Mouse (Mus musculus) embryo, embryonic 10 days (tissue): ENCODE measurements at regions not wholly inside any gene's neighbourhood (a gene's known extent, or its start where the extent isn't known, plus 50 kb on each side); places are given as distances from the start of the nearest gene placed in this dataset.
A peak's percentile ranks its signal among the peaks of the same experiment; 100 is the strongest.

ENCODE experiments used
- DNase-seq: peaks from one replicate; pipeline ENCODE4 v3.0.0-alpha.2; 2015; ENCODE audit warnings: low spot score

DNA sequence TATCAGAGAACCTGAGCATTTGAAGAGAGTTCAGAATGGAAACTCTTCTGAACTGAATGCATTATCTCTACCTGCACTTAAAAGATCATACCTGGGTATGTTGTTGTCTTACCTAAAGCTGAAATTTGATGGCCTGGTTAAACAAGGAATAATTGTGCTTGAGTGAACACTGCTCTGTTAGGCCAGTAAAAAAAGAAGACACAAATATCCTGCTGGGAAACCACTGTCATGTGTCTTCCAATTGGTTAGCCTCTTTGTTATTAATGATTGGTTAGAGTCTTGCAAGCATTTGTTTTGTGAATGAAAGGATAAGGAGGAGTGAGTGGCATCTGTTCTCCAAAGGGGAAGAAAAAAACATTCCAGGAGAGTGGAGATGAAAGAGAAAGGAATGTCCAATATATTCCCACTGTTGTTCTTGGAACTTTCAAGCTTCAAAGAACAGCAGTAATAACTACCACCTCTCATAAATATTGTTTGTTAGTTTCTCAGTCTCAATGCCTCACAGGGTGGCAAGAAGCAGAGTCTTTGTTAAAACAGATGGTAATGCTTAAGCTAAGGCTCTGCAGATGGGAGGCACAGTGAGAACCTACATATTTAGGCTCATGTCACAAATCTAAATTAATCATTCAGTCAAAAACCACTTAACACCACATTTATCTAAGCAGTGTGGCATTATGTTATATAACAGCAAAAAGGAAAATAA is 165.5 kb downstream of the Dsel start:
- peak; percentile 16 for DNase-seq

DNA sequence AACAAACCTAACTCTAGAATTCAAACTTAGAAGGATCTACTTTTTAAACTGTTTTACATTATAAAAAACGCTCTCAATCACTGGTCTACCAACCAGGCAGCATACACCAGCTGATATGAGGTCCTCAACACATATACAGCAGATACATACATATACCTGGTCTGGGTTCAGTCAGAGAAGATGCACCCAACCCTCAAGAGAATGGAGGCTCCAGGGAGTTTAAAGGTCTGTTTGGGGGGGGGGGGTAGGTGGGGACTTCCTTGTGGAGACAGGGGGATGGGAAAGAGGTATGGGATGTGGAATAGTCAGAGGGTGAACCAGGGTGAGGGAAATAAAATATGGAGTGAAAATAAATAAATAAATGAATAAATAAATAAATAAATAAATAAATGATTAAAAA is 203.8 kb downstream of the Dsel start:
- no peak for DNase-seq

- peak; percentile 68 for DNase-seq
These were observed 204.5 kb downstream of the Dsel start for GRCm38 (mm10) chr1:111660099-111660670.

GRCm38 (mm10) chr1:111633860-111634460 is 230.8 kb downstream of the Dsel start:
- DNase-seq = peak; percentile 75
